Mouse (Mus musculus): ENCODE measurements around the gene Alkbh8. TPM values are rescaled to one million over a fixed set of nuclear protein-coding genes. Genes with fewer than 3 reads are reported as not detected.

Alkbh8 gene
- total RNA-seq (2012; rRNA removed) (24.6 and 27.3 TPM in 2 replicates), polyA plus RNA-seq (2012; ENCODE audit: insufficient read depth in 1 of 2, insufficient read length in 2 of 2, low read depth in 1 of 2, low replicate concordance in 2 of 2, missing spikeins in 1 of 2) (10 to 100 TPM; 29.1 to 47.3 TPM)

- Histone ChIP-seq H3K27me3 (ENCODE audit: control insufficient read depth in 1 of 2, insufficient read depth in 2 of 2, low read length in 2 of 2) (no peaks in the 10 kb centered on the region), H3K9ac (ENCODE audit: control insufficient read depth, low read depth, low read length, poor library complexity, severe bottlenecking) (peak within 1 kb of the TSS; percentile 84), H3K27ac (ENCODE audit: control insufficient read depth, low read depth, low read length) (peak within 1 kb of the TSS; percentile 94), H3K4me1 (ENCODE audit: control insufficient read depth in 1 of 2, insufficient read depth in 2 of 2, low read length in 2 of 2) (peaks cover 19 to 26% of the 10 kb centered on the region in 2 experiments), H3K79me2 (ENCODE audit: control insufficient read depth, insufficient read depth, low read length, poor library complexity) (peaks cover 22% of the 10 kb centered on the region), H3K4me3 (ENCODE audit: control insufficient read depth in 1 of 2, insufficient read depth in 1 of 2, low read depth in 2 of 2, low read length in 2 of 2) (peak within 1 kb of the TSS; percentile 66 to 87), H3K36me3 (ENCODE audit: control insufficient read depth in 1 of 2, insufficient read depth in 2 of 2, low read length in 2 of 2) (peaks cover 17 to 50% of the 10 kb centered on the region in 2 experiments), H3K9me3 (replicated peaks; ENCODE audit: insufficient read depth, low read length) (no peaks in the 10 kb centered on the region)
- peak; percentile 87 for TF ChIP-seq POLR2AphosphoS2 (IDR thresholded peaks at IDR 0.05; ENCODE audit: low read length)
- TF ChIP-seq MYC (IDR thresholded peaks at IDR 0.05; ENCODE audit: low read depth, low read length), result peak; percentile 75; the same call in 1 of the 2 replicates
- peak; percentile 56 to 82 for TF ChIP-seq POLR2A (IDR thresholded peaks at IDR 0.05; ENCODE audit: control insufficient read depth in 1 of 2, insufficient read depth in 1 of 2, low read depth in 1 of 2, low read length in 2 of 2, poor library complexity in 1 of 2)
- TF ChIP-seq USF2 (IDR thresholded peaks at IDR 0.05; ENCODE audit: borderline replicate concordance in 1 of 2, insufficient read depth in 1 of 2, low read depth in 1 of 2, low read length in 2 of 2), result no peak
- TF ChIP-seq ZMIZ1 (IDR thresholded peaks at IDR 0.05; ENCODE audit: low read depth, low read length), result peak; percentile 93
- TF ChIP-seq MAZ (IDR thresholded peaks at IDR 0.05; ENCODE audit: low read depth, low read length), result peak; percentile 22; the same call in 1 of the 2 replicates
- TF ChIP-seq TCF12 (IDR thresholded peaks at IDR 0.05; ENCODE audit: low read depth, low read length), result peak; percentile 65
- no peak for TF ChIP-seq BHLHE40 (IDR thresholded peaks at IDR 0.05; ENCODE audit: borderline replicate concordance, low read depth, low read length)
- no peak for TF ChIP-seq ZC3H11A (IDR thresholded peaks at IDR 0.05; ENCODE audit: low read depth, low read length)
- TF ChIP-seq GATA1 (IDR thresholded peaks at IDR 0.05; ENCODE audit: low read depth, low read length), result 0 out of 2 replicates have a peak, but pooled peaks have one; percentile 13
- TF ChIP-seq MXI1 (IDR thresholded peaks at IDR 0.05; ENCODE audit: low read depth, low read length), result peak; percentile 88
- TF ChIP-seq UBTF (IDR thresholded peaks at IDR 0.05; ENCODE audit: borderline replicate concordance, insufficient read depth, low read depth, low read length), result no peak
- TF ChIP-seq TAL1 (IDR thresholded peaks at IDR 0.05; ENCODE audit: low read length), result no peak
- TF ChIP-seq RAD21 (IDR thresholded peaks at IDR 0.05; ENCODE audit: low read depth, low read length), result no peak; the same call in 1 of the 2 replicates
- TF ChIP-seq ETS1 (IDR thresholded peaks at IDR 0.05; ENCODE audit: low read depth, low read length), result peak; percentile 64
- TF ChIP-seq ELF1 (IDR thresholded peaks at IDR 0.05; ENCODE audit: low read depth, low read length), result 0 out of 2 replicates have a peak, but pooled peaks have one; percentile 12
- peak; percentile 70; the same call in 1 of the 2 replicates for TF ChIP-seq POLR2AphosphoS5 (IDR thresholded peaks at IDR 0.05; ENCODE audit: borderline replicate concordance, low read depth, low read length)
- 0 out of 2 replicates have a peak, but pooled peaks have one; percentile 40 for TF ChIP-seq JUND (IDR thresholded peaks at IDR 0.05; ENCODE audit: low read depth, low read length)
- no peak for TF ChIP-seq E2F4 (IDR thresholded peaks at IDR 0.05; ENCODE audit: borderline replicate concordance, low read depth, low read length)
- no peak for TF ChIP-seq ZKSCAN1 (IDR thresholded peaks at IDR 0.05; ENCODE audit: low read depth, low read length)
- TF ChIP-seq EP300 (IDR thresholded peaks at IDR 0.05; ENCODE audit: low read depth in 1 of 2, low read length in 2 of 2), result peak in 1 of 2 experiments; percentile 13; a peak in 2 of 4 replicates
- peak; percentile 76 for TF ChIP-seq NELFE (IDR thresholded peaks at IDR 0.05; ENCODE audit: low read depth, low read length)
- TF ChIP-seq CHD1 (IDR thresholded peaks at IDR 0.05; ENCODE audit: low read depth, low read length), result peak; percentile 20; the same call in 1 of the 2 replicates
- TF ChIP-seq SIN3A (IDR thresholded peaks at IDR 0.05; ENCODE audit: low read length), result peak; percentile 100
- TF ChIP-seq MEF2A (IDR thresholded peaks at IDR 0.05; ENCODE audit: extremely low read depth, insufficient replicate concordance, low read depth, low read length, poor library complexity, severe bottlenecking), result no peak
- TF ChIP-seq RCOR1 (IDR thresholded peaks at IDR 0.05; ENCODE audit: low read depth, low read length), result peak; percentile 20; the same call in 1 of the 2 replicates
- peak; percentile 98 for TF ChIP-seq HCFC1 (IDR thresholded peaks at IDR 0.05; ENCODE audit: low read depth, low read length)
- TF ChIP-seq SMC3 (IDR thresholded peaks at IDR 0.05; ENCODE audit: low read depth, low read length), result no peak
- TF ChIP-seq MAX (IDR thresholded peaks at IDR 0.05; ENCODE audit: low read length), result peak; percentile 57; the same call in 1 of the 2 replicates
- TF ChIP-seq MYB (IDR thresholded peaks at IDR 0.05; ENCODE audit: low read depth, low read length), result peak; percentile 14; the same call in 1 of the 2 replicates
- TF ChIP-seq TBP (IDR thresholded peaks at IDR 0.05; ENCODE audit: low read depth, low read length), result peak; percentile 84
- peak; percentile 98 for TF ChIP-seq KAT2A (conservative IDR thresholded peaks at IDR 0.05; ENCODE audit: low read depth, low read length)
- no peak for TF ChIP-seq MAFK (IDR thresholded peaks at IDR 0.05; ENCODE audit: borderline replicate concordance, low read depth, low read length)
- DNase-seq (ENCODE audit: low read depth, low spot score), result peak; percentile 98
Observed at GRCm38 (mm10) chr9:3334962-3335767, at the start of gene Alkbh8. Alkbh8 (plus strand) TSS chr9:3335140.

Measured in MEL (cell line).